Mouse (Mus musculus) natural killer cell, adult 2 months (primary cell): Measurements from ENCODE around the gene Srd5a3.

ENCODE experiments used
- DNase-seq, 2 experiments: peaks; one replicate each; pipeline ENCODE4 v3.0.0; 2022; ENCODE audit warnings: low spot score in 2 of 2

Srd5a3 gene

GRCm38 (mm10) chr5:76190609-76191008 lies 50.5 kb downstream of the Srd5a3 start:
- no peak for DNase-seq

DNA sequence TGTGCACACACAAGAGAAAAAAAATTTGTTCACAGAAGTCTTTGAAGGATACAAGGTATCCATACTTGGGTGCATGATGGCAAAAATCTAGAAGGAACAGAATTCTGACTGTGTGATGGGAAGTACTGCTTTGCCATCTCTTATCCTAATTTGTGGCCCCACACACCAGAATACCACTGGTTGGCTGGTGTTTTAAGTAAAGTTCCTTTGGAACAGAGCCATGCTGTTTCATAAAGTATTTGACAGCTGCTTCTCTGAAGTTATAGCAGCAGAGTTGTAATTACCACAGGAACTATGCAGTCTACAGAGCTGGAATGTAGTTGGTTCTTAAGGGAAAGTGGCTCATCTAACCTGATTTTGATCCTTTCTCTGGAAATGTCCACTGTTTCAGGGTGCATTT lies 53.0 kb downstream of the Srd5a3 start:
- no peak for DNase-seq

GRCm38 (mm10) chr5:76194377-76194945 lies 54.4 kb downstream of the Srd5a3 start:
- no peak for DNase-seq

GRCm38 (mm10) chr5:76199346-76199745 lies 59.3 kb downstream of the Srd5a3 start:
- DNase-seq, result no peak

GRCm38 (mm10) chr5:76203171-76203570 lies 63.1 kb downstream of the Srd5a3 start:
- no peak for DNase-seq
